Mouse (Mus musculus): ENCODE measurements at regions not wholly inside any gene's neighbourhood (a gene's known extent, or its start where the extent isn't known, plus 50 kb on each side); places are given as distances from the start of the nearest gene placed in this dataset.
"Not testable (repeated sequence)": the region's sequence is repeated elsewhere in the genome, so short reads cannot be mapped to it uniquely, and the experiment has no call there.

DNA sequence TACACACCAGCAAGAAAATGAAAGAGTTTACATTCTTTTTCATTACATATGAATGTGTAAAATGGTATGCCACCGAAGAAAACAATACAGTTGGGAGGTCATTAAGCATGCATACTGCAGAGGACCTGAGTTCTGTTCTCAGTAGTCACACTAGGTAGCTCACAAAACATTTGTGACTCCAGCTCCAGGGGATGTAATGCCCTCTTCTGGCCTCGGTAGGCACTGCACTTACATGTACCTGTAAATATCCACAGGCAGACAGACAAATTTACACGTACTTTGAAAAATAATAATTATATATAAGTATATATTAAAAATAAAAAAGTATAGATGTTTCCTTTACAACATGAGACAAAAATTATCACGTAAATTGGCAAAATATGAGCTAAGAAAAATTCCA is 342.3 kb upstream of the Gm28363 start:
- ATAC-seq = no peak
- 73% methylated on average over 4 of the region's 4 CpGs for WGBS
- H3K27ac ChIP-seq (ENCODE audit: low read depth, low read length) = no peak overlapping the region
- no peaks in the 10 kb centered on the region for H3K4me1 ChIP-seq (ENCODE audit: control insufficient read depth, insufficient read depth, low read length)
- DNase-seq (ENCODE audit: low spot score) = no peak
- no peaks in the 10 kb centered on the region for H3K27me3 ChIP-seq (replicated peaks; ENCODE audit: control insufficient read depth, insufficient read depth, low read length)
- no peak overlapping the region for H3K9ac ChIP-seq (ENCODE audit: low read length)
- H3K36me3 ChIP-seq (ENCODE audit: control insufficient read depth, insufficient read depth, low read length) = no peaks in the 10 kb centered on the region
- H3K9me3 ChIP-seq (replicated peaks; ENCODE audit: control insufficient read depth, low read length) = no peaks in the 10 kb centered on the region
- H3K4me2 ChIP-seq (ENCODE audit: low read length) = no peak overlapping the region
- no peak overlapping the region for H3K4me3 ChIP-seq (ENCODE audit: low read depth, low read length)

DNA sequence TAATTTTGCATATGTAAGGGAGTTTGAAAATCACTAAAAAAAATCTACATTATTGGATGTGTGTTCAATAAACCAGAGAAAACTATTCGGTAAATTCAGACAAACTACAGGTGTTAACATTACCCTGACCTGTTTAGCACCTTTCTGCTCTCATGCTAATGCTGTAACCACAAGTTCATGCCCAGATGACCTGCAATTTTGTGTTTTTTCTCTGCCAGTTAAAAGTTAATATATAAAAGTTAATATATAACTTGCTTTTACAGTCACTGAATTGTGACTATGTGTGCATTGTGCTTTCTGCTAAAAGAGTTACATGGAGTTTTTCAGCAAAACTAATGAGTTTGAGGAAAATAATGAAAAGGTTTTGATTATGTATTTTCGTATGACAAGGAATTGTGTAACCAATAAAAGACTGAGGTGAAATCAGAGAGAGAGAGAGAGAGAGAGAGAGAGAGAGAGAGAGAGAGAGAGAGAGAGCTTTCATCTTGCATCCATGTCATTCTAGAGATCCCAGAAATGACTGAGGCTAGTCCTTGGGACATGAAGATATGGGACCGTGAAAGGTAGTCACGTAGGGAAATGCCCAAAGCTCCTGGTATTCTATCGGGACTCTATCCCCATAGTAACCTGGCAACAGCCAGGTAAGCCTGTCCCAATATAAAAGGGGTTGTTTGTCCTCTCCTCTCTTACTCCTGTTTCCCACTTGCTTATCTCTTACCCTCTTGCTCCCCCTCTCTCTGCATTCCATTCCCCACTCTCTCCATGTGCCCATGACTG is 340.3 kb upstream of the Gm28363 start:
- H3K27me3 ChIP-seq (replicated peaks; ENCODE audit: control insufficient read depth, insufficient read depth, low read length) = no peaks in the 10 kb centered on the region
- no peak overlapping the region for H3K4me2 ChIP-seq (ENCODE audit: low read length)
- H3K4me3 ChIP-seq (ENCODE audit: low read depth, low read length) = no peak overlapping the region
- no peak for ATAC-seq
- no peaks in the 10 kb centered on the region for H3K36me3 ChIP-seq (ENCODE audit: control insufficient read depth, insufficient read depth, low read length)
- no peak overlapping the region for H3K9ac ChIP-seq (ENCODE audit: low read length)
- no peak for DNase-seq (ENCODE audit: low spot score)
- H3K27ac ChIP-seq (ENCODE audit: low read depth, low read length) = no peak overlapping the region
- H3K9me3 ChIP-seq (replicated peaks; ENCODE audit: control insufficient read depth, low read length) = no peaks in the 10 kb centered on the region
- WGBS = 90% methylated on average over 5 of the region's 5 CpGs
- H3K4me1 ChIP-seq (ENCODE audit: control insufficient read depth, insufficient read depth, low read length) = no peaks in the 10 kb centered on the region

DNA sequence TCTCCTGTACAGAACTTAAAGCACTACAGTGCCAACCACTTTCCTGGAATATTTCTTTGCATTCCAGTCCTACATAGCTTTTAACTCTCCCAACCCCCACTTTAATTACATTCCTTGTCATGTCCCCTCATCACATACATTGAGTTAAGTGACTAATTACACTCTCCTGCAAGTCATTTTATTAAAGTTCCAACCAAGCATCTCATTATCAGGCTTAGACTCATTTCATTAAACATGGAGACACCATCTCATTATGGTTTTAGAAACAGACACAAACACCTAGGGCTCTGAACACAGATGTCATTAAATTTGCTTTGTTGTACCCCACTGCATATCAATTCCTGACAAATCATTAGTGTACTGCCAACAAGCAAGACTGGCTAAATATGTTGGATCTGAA is 332.9 kb upstream of the Gm28363 start:
- Histone ChIP-seq H3K4me2 (ENCODE audit: low read length) (no peak overlapping the region), H3K36me3 (ENCODE audit: control insufficient read depth, insufficient read depth, low read length) (no peaks in the 10 kb centered on the region), H3K27me3 (replicated peaks; ENCODE audit: control insufficient read depth, insufficient read depth, low read length) (no peaks in the 10 kb centered on the region), H3K27ac (ENCODE audit: low read depth, low read length) (no peak overlapping the region), H3K4me3 (ENCODE audit: low read depth, low read length) (no peak overlapping the region), H3K4me1 (ENCODE audit: control insufficient read depth, insufficient read depth, low read length) (no peaks in the 10 kb centered on the region), H3K9me3 (replicated peaks; ENCODE audit: control insufficient read depth, low read length) (no peaks in the 10 kb centered on the region), H3K9ac (ENCODE audit: low read length) (no peak overlapping the region)
- ATAC-seq (no peak), DNase-seq (ENCODE audit: low spot score) (peak; percentile 22)

DNA sequence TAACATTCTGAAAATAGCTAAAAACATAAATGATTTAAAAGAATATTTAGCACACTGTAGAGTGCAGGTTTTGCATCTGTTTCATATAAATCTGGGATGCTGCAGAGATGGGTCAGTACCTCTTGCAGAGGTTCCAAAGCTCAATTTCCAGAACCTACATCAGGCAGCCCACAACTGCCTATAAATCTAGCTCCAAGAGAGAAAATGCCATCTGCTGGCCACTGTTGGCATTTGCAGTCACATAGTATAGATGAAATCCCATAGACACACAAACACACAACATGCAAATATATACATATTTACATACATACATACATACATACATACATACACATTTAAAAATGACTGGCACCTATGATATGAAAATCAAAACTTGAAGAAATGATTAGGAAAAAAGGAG is 284.6 kb upstream of the Gm28363 start:
- ATAC-seq = no peak
- no peak for DNase-seq (ENCODE audit: low spot score)
- Histone ChIP-seq H3K4me1 (ENCODE audit: control insufficient read depth, insufficient read depth, low read length) (no peaks in the 10 kb centered on the region), H3K9ac (ENCODE audit: low read length) (no peak overlapping the region), H3K36me3 (ENCODE audit: control insufficient read depth, insufficient read depth, low read length) (no peaks in the 10 kb centered on the region), H3K4me2 (ENCODE audit: low read length) (no peak overlapping the region), H3K27me3 (replicated peaks; ENCODE audit: control insufficient read depth, insufficient read depth, low read length) (no peaks in the 10 kb centered on the region), H3K4me3 (ENCODE audit: low read depth, low read length) (no peak overlapping the region), H3K9me3 (replicated peaks; ENCODE audit: control insufficient read depth, low read length) (no peaks in the 10 kb centered on the region), H3K27ac (ENCODE audit: low read depth, low read length) (no peak overlapping the region)

DNA sequence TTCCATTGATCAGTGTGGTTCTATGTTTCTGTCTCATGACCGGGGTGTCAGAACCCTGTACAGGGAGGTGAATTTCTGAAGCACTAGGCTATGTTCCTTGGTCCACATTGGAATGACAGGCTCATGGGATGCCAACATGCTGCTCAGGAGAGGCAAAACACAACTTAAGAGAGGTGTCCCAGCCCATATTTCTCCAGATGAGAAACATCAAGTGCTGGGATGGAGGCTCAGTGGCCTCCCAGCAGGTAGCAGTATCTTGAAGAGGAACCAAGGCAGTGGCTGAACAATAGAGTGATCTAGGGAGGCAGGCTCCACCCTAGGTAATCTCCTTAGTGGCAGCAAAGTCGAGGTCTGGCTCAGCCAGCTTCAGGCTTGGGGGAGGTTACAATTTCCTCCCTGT is 239.2 kb upstream of the Gm28363 start:
- no peaks in the 10 kb centered on the region for H3K36me3 ChIP-seq (ENCODE audit: control insufficient read depth, insufficient read depth, low read length)
- DNase-seq (ENCODE audit: low spot score) = no peak
- H3K4me1 ChIP-seq (ENCODE audit: control insufficient read depth, insufficient read depth, low read length) = no peaks in the 10 kb centered on the region
- H3K4me2 ChIP-seq (ENCODE audit: low read length) = no peak overlapping the region
- H3K27ac ChIP-seq (ENCODE audit: low read depth, low read length) = no peak overlapping the region
- no peak overlapping the region for H3K9ac ChIP-seq (ENCODE audit: low read length)
- H3K27me3 ChIP-seq (replicated peaks; ENCODE audit: control insufficient read depth, insufficient read depth, low read length) = no peaks in the 10 kb centered on the region
- 52% methylated on average over 2 of the region's 2 CpGs for WGBS
- H3K9me3 ChIP-seq (replicated peaks; ENCODE audit: control insufficient read depth, low read length) = no peaks in the 10 kb centered on the region
- H3K4me3 ChIP-seq (ENCODE audit: low read depth, low read length) = no peak overlapping the region
- ATAC-seq = no peak

DNA sequence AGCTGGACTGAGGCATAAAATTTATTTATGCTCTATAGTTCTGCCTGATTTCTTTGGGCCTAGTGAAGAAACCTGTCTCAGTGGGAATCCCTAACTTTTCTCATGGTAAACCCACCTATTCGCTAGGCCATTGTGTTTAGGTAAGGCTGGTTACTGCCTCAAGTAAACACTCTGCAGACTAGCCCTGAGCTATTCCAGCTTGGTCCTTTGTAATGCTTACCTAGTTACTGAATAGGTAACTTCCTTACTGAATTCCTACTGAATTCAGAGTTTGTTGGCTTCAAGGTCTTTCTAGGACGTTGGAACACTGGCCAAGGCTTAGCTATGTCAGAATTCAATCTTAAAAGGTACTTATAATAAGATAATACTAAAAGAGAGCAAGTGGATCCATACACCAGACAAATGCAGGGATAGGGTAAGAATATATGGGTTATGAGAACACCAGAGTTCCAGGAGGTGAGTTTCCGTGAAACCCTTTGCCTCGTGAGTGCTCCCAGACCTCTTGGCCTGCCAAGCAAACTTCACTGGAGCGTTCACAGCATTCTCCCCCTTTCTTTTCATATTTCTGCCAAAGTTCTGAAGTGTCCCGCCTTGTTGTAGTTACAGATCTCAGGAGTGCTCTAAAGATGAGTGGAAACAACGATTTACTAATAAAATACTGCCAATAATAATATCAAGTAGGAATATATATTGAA is 238.6 kb upstream of the Gm28363 start:
- WGBS = 62% methylated on average over 7 of the region's 7 CpGs

DNA sequence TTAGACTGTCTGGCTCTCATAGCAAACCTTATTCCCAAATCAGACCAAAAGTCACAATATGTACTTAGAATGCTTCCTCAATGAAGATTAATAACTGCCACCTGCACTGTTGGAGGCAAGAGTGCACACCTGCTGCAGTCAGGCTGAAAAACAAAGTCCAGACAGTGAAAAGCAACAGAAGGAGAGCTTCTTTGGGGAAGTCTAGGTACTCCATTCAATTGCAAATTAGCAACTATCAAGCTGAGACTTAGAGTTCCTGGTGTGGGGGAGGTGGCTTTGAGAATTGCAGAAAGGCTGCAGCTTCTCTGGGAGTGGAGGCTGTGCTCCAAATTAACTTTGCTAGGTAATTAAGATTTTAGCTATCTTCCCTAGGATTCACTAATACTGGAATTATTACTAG is 237.8 kb upstream of the Gm28363 start:
- not testable (repeated sequence) for H3K9ac ChIP-seq (ENCODE audit: low read length); H3K4me2 ChIP-seq (ENCODE audit: low read length); H3K4me3 ChIP-seq (ENCODE audit: low read depth, low read length); H3K36me3 ChIP-seq (ENCODE audit: control insufficient read depth, insufficient read depth, low read length); H3K27ac ChIP-seq (ENCODE audit: low read depth, low read length); DNase-seq (ENCODE audit: low spot score); ATAC-seq; H3K4me1 ChIP-seq (ENCODE audit: control insufficient read depth, insufficient read depth, low read length); H3K27me3 ChIP-seq (replicated peaks; ENCODE audit: control insufficient read depth, insufficient read depth, low read length); H3K9me3 ChIP-seq (replicated peaks; ENCODE audit: control insufficient read depth, low read length)

More for the DNA sequence above, 238.6 kb upstream of the Gm28363 start:
- not testable (repeated sequence) for H3K9ac ChIP-seq (ENCODE audit: low read length); H3K4me2 ChIP-seq (ENCODE audit: low read length); ATAC-seq; H3K4me3 ChIP-seq (ENCODE audit: low read depth, low read length); H3K36me3 ChIP-seq (ENCODE audit: control insufficient read depth, insufficient read depth, low read length); H3K9me3 ChIP-seq (replicated peaks; ENCODE audit: control insufficient read depth, low read length); H3K4me1 ChIP-seq (ENCODE audit: control insufficient read depth, insufficient read depth, low read length); DNase-seq (ENCODE audit: low spot score); H3K27ac ChIP-seq (ENCODE audit: low read depth, low read length); H3K27me3 ChIP-seq (replicated peaks; ENCODE audit: control insufficient read depth, insufficient read depth, low read length)

DNA sequence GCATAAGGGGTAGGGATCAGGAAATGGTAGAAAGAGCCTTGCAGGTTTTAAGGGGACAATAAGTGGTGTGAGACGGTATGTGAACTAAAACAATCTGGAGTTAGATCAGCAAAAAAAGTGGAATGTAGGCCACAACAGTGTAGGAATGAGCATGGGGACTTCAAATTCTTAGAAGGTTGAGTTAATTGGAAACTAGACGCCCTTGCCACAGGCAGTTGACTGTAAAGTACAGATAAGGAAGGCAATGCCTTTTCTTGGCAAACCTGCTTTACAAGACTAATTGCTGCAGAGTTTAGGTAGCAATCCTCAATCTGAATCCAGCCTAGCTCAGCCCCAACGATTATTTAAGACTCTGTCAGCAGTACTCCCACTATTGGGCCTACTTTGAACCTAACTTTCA is 206.8 kb upstream of the Gm28363 start:
- DNase-seq (ENCODE audit: low spot score) (no peak), ATAC-seq (no peak)
- no peaks in the 10 kb centered on the region for H3K9me3 ChIP-seq (replicated peaks; ENCODE audit: control insufficient read depth, low read length)
- H3K9ac ChIP-seq (ENCODE audit: low read length) = no peak overlapping the region
- H3K4me2 ChIP-seq (ENCODE audit: low read length) = no peak overlapping the region
- no peak overlapping the region for H3K27ac ChIP-seq (ENCODE audit: low read depth, low read length)
- WGBS = 78% methylated on average over 3 of the region's 3 CpGs
- no peaks in the 10 kb centered on the region for H3K4me1 ChIP-seq (ENCODE audit: control insufficient read depth, insufficient read depth, low read length)
- H3K36me3 ChIP-seq (ENCODE audit: control insufficient read depth, insufficient read depth, low read length) = no peaks in the 10 kb centered on the region
- H3K4me3 ChIP-seq (ENCODE audit: low read depth, low read length) = no peak overlapping the region
- H3K27me3 ChIP-seq (replicated peaks; ENCODE audit: control insufficient read depth, insufficient read depth, low read length) = no peaks in the 10 kb centered on the region

DNA sequence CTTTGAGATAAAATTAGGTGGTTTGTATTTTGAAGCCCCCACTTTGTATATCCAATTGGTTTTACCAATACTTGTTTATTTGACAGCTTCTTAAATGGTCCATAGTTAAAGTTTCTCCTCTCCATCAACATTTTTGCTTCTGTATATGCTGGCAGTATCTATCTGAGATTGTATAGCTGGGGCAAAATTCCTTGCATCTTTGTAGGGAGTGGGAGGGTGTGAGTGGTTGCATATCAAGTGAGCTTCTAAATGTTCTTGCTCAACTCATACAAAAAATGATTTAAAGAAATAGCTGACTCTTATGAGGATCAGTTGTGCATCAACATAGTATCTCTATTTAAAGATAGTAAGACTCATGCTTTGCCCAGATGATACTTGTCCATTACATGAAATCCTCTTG is 199.9 kb upstream of the Gm28363 start:
- Histone ChIP-seq H3K27me3 (replicated peaks; ENCODE audit: control insufficient read depth, insufficient read depth, low read length) (no peaks in the 10 kb centered on the region), H3K4me1 (ENCODE audit: control insufficient read depth, insufficient read depth, low read length) (no peaks in the 10 kb centered on the region), H3K9me3 (replicated peaks; ENCODE audit: control insufficient read depth, low read length) (no peaks in the 10 kb centered on the region), H3K4me2 (ENCODE audit: low read length) (no peak overlapping the region), H3K4me3 (ENCODE audit: low read depth, low read length) (no peak overlapping the region), H3K36me3 (ENCODE audit: control insufficient read depth, insufficient read depth, low read length) (no peaks in the 10 kb centered on the region), H3K27ac (ENCODE audit: low read depth, low read length) (no peak overlapping the region), H3K9ac (ENCODE audit: low read length) (no peak overlapping the region)
- ATAC-seq (no peak), DNase-seq (ENCODE audit: low spot score) (no peak)
